Mouse (Mus musculus) heart, postnatal 25 days (tissue): ENCODE data around the gene Ipo9. TPM values are rescaled to one million over a fixed set of nuclear protein-coding genes. Genes with fewer than 3 reads are reported as not detected.
A peak's percentile ranks its signal among the peaks of the same experiment; 100 is the strongest.

Experiments used
- DNase-seq: peaks from one replicate; pipeline ENCODE4 v3.0.0; 2022; ENCODE audit warnings: low spot score
- intact Hi-C: fragments of 180-260 bp; cut with DNase I; formaldehyde crosslinking; loops from one replicate; pipeline ENCODE4 v1.15.1; 2025
- total RNA-seq, 2 experiments: library from RNA; stranded (reverse); gene quantifications; 2 replicates each; pipeline ENCODE4 v1.2.3; 2021

Gene Ipo9
- 10 to 100 TPM; 32.2 to 36.0 TPM for total RNA-seq

- intact Hi-C loops: loop anchor here (2.0 to 10.0 kb wide), 2 partner anchors 17 to 255 kb away; no protein-coding TSS in a partner anchor
Measured at GRCm38 (mm10) chr1:135429901-135430668, at the start of gene Ipo9. Gene Ipo9 (minus strand): TSS chr1:135430499.

GRCm38 (mm10) chr1:135475571-135475895, 45.2 kb upstream of the Ipo9 start:
- intact Hi-C loops: no loop called here
- DNase-seq: no peak

More at GRCm38 (mm10) chr1:135429901-135430668, at the start of gene Ipo9:
- peak; percentile 84 for DNase-seq

GRCm38 (mm10) chr1:135474861-135475570, 44.7 kb upstream of the Ipo9 start:
- DNase-seq: no peak
- intact Hi-C loops: no loop called here

GRCm38 (mm10) chr1:135472536-135472935, 42.2 kb upstream of the Ipo9 start:
- intact Hi-C loops: no loop called here
- DNase-seq: no peak

GRCm38 (mm10) chr1:135471742-135472141, 41.4 kb upstream of the Ipo9 start:
- DNase-seq: no peak
- intact Hi-C loops: no loop called here

- intact Hi-C loops: no loop called here
- no peak for DNase-seq
Measured at GRCm38 (mm10) chr1:135470546-135470945, 40.2 kb upstream of the Ipo9 start.

- DNase-seq: no peak
- intact Hi-C loops: loop anchor here (5.0 kb wide), 1 partner anchor 35 kb away; no protein-coding TSS in a partner anchor
Measured at GRCm38 (mm10) chr1:135467462-135467861, 37.2 kb upstream of the Ipo9 start.

GRCm38 (mm10) chr1:135466935-135467334, 36.6 kb upstream of the Ipo9 start:
- DNase-seq: peak; percentile 44
- intact Hi-C loops: loop anchor here (5.0 kb wide), 1 partner anchor 35 kb away; no protein-coding TSS in a partner anchor

- DNase-seq: no peak
- intact Hi-C loops: loop anchor here (5.0 kb wide), 1 partner anchor 37 kb away; no protein-coding TSS in a partner anchor
Measured at GRCm38 (mm10) chr1:135465734-135466133, 35.4 kb upstream of the Ipo9 start.

GRCm38 (mm10) chr1:135462736-135463135, 32.4 kb upstream of the Ipo9 start:
- DNase-seq: no peak
- intact Hi-C loops: no loop called here

- intact Hi-C loops: no loop called here
- no peak for DNase-seq
Measured at GRCm38 (mm10) chr1:135462304-135462703, 32.0 kb upstream of the Ipo9 start.

GRCm38 (mm10) chr1:135461097-135461730, 30.9 kb upstream of the Ipo9 start:
- intact Hi-C loops: loop anchor here (1.0 to 2.0 kb wide), 3 partner anchors 79 to 238 kb away; no protein-coding TSS in a partner anchor
- peak; percentile 37 for DNase-seq

- intact Hi-C loops: loop anchor here (2.0 kb wide), 2 partner anchors 210 to 238 kb away; no protein-coding TSS in a partner anchor
- DNase-seq: no peak
Measured at GRCm38 (mm10) chr1:135460521-135460920, 30.2 kb upstream of the Ipo9 start.

GRCm38 (mm10) chr1:135457860-135458259, 27.6 kb upstream of the Ipo9 start:
- DNase-seq: no peak
- intact Hi-C loops: no loop called here

- no peak for DNase-seq
- intact Hi-C loops: no loop called here
Measured at GRCm38 (mm10) chr1:135452259-135452658, 22.0 kb upstream of the Ipo9 start.

GRCm38 (mm10) chr1:135451419-135451818, 21.1 kb upstream of the Ipo9 start:
- DNase-seq: no peak
- intact Hi-C loops: no loop called here

- no peak for DNase-seq
- intact Hi-C loops: no loop called here
Measured at GRCm38 (mm10) chr1:135449876-135450275, 19.6 kb upstream of the Ipo9 start.

GRCm38 (mm10) chr1:135448940-135449339, 18.6 kb upstream of the Ipo9 start:
- no peak for DNase-seq
- intact Hi-C loops: no loop called here

- no peak for DNase-seq
- intact Hi-C loops: no loop called here
Measured at GRCm38 (mm10) chr1:135443506-135443905, 13.2 kb upstream of the Ipo9 start.

- intact Hi-C loops: no loop called here
Measured at GRCm38 (mm10) chr1:135441861-135442260, 11.6 kb upstream of the Ipo9 start.

More at GRCm38 (mm10) chr1:135441861-135442260, 11.6 kb upstream of the Ipo9 start:
- DNase-seq: no peak
